Mouse (Mus musculus) olfactory bulb, adult 2 months (tissue): ENCODE measurements around the gene Btn2a2. TPM values are rescaled to one million over a fixed set of nuclear protein-coding genes. Genes with fewer than 3 reads are reported as not detected.

Experiments
- H3K27ac ChIP-seq: fragments of 200-500 bp; 2 replicates; pipeline ENCODE4 v1.5.1; 2012; ENCODE audit warnings: low read depth, low read length; ENCODE audit not compliant: insufficient read depth
- H3K4me1 ChIP-seq: fragments of 200-500 bp; 2 replicates; pipeline ENCODE4 v1.6.1; 2012; ENCODE audit warnings: low read length; ENCODE audit not compliant: control insufficient read depth, insufficient read depth
- H3K4me3 ChIP-seq: fragments of 200-500 bp; 2 replicates; pipeline ENCODE4 v1.5.1; 2012; ENCODE audit warnings: mild to moderate bottlenecking, low read depth, low read length, moderate library complexity; ENCODE audit not compliant: insufficient read depth
- CTCF ChIP-seq: fragments of 200-500 bp; IDR thresholded peaks from 2 replicates; pipeline ENCODE4 v1.5.1; 2012; ENCODE audit warnings: low read depth, mild to moderate bottlenecking, low read length, moderate library complexity; ENCODE audit not compliant: insufficient read depth
- POLR2A ChIP-seq: fragments of 200-500 bp; IDR thresholded peaks from 2 replicates; pipeline ENCODE4 v1.6.1; 2012; ENCODE audit warnings: mild to moderate bottlenecking, low read depth, low read length, moderate library complexity; ENCODE audit not compliant: insufficient read depth
- WGBS: fragments of 180-500 bp; shearing (Covaris S2); methylation state at CpG from one replicate; pipeline ENCODE4 v1.1.7; 2018; 5-methylcytosine and 5-hydroxymethylcytosine counted together
- polyA plus RNA-seq: library from polyadenylated mRNA; stranded (reverse); fragments of >200 nt; gene quantifications from 2 replicates; pipeline ENCODE4 v1.2.4, GENCODE M21; 2012; ENCODE audit warnings: low replicate concordance; ENCODE audit not compliant: missing spikeins, insufficient read depth, insufficient read length

The Btn2a2 gene
- polyA plus RNA-seq, 1 experiment, result not detected

DNA sequence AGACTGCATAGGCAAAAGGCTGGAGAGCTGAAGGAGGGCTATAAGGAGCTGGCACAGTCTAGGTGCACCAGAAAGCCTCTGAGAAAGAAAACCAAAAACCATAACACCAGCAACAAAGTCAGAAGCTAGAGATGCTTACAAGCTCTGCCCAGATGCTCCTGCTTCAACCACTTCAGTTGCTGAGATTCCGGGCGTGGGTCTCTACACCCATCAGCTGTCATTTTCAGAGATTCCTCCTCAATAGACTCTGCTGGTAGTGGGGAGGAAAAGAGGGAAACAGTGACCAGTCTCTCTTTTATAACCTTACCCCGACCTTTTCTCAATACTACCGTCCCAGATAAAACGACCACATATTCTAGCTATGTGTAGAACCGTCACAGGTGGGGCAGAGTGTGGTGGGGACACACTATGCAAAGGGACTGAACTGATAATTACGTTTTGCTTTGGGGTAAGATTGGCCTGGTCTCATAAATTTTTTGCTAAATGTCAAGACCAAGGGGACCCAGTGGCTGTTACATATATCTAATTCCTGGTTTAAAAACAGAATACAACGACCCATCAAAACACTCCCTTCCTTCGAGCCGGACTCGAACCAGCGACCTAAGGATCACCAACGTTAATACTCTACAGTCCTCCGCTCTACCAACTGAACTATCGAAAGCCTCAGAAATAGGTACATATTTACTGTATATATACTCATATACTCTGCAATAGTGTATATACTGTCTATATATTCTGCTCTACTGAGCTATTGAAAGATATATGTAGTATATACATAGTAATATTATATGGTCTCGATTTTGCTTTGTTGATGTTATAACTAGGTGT, 60.3 kb downstream of the Btn2a2 start:
- TF ChIP-seq CTCF, result no peak
- no peak for TF ChIP-seq POLR2A
- Histone ChIP-seq H3K4me3 (no peak overlapping the region), H3K4me1 (no peaks in the 10 kb centered on the region), H3K27ac (no peak overlapping the region)
- WGBS, result 66% methylated on average over 16 of the region's 16 CpGs

Other genes with a start within 250 kb of the Btn2a2 start
- not detected in 2 replicates for gene Vmn1r223, start 241.7 kb downstream of the Btn2a2 start, polyA plus RNA-seq
- gene Zfp322a, start 119.6 kb downstream of the Btn2a2 start, polyA plus RNA-seq, result not detected in 2 replicates
- gene Abt1, start 65.0 kb downstream of the Btn2a2 start, polyA plus RNA-seq, result not detected in 2 replicates
- gene Btn1a1, start 23.0 kb downstream of the Btn2a2 start, polyA plus RNA-seq, result not detected in 2 replicates
- not detected in 2 replicates for gene Hist1h4h, start 42.2 kb upstream of the Btn2a2 start, polyA plus RNA-seq
- not detected in 2 replicates for gene Hist1h2af, start 45.0 kb upstream of the Btn2a2 start, polyA plus RNA-seq
- gene Hist1h3g, start 46.6 kb upstream of the Btn2a2 start, polyA plus RNA-seq, result not detected in 2 replicates
- not detected in 2 replicates for gene Hist1h2bh, start 54.5 kb upstream of the Btn2a2 start, polyA plus RNA-seq
- not detected in 2 replicates for gene Hist1h3f, start 55.2 kb upstream of the Btn2a2 start, polyA plus RNA-seq
- not detected in 2 replicates for gene Hist1h4f, start 62.8 kb upstream of the Btn2a2 start, polyA plus RNA-seq
- not detected in 2 replicates for gene Hist1h1d, start 64.4 kb upstream of the Btn2a2 start, polyA plus RNA-seq
- gene Hist1h3e, start 73.5 kb upstream of the Btn2a2 start, polyA plus RNA-seq, result not detected in 2 replicates
- not detected in 2 replicates for gene Hist1h2ae, start 82.4 kb upstream of the Btn2a2 start, polyA plus RNA-seq
- not detected in 2 replicates for gene Hist1h2bg, start 82.5 kb upstream of the Btn2a2 start, polyA plus RNA-seq
- not detected in 2 replicates for gene Hist1h2bf, start 85.3 kb upstream of the Btn2a2 start, polyA plus RNA-seq
- not detected in 2 replicates for gene Hist1h2ad, start 85.5 kb upstream of the Btn2a2 start, polyA plus RNA-seq
- gene Hist1h3d, start 86.9 kb upstream of the Btn2a2 start, polyA plus RNA-seq, result not detected in 2 replicates
- not detected in 2 replicates for gene Hist1h4d, start 92.7 kb upstream of the Btn2a2 start, polyA plus RNA-seq
- not detected in 2 replicates for gene Hist1h2be, start 132.3 kb upstream of the Btn2a2 start, polyA plus RNA-seq
- gene Hist1h1e, start 133.7 kb upstream of the Btn2a2 start, polyA plus RNA-seq, result not detected in 2 replicates
- gene Hist1h2ac, start 195.1 kb upstream of the Btn2a2 start, polyA plus RNA-seq, result not detected in 2 replicates
- gene Hist1h2bc, start 195.3 kb upstream of the Btn2a2 start, polyA plus RNA-seq, result not detected in 2 replicates
- not detected in 2 replicates for gene Hist1h1t, start 207.0 kb upstream of the Btn2a2 start, polyA plus RNA-seq
- gene Hist1h4c, start 209.6 kb upstream of the Btn2a2 start, polyA plus RNA-seq, result not detected in 2 replicates
- gene Hfe, start 222.0 kb upstream of the Btn2a2 start, polyA plus RNA-seq, result not detected in 2 replicates
- not detected in 2 replicates for gene Hist1h1c, start 250.0 kb upstream of the Btn2a2 start, polyA plus RNA-seq